Mouse (Mus musculus): ENCODE measurements around the gene 4931422A03Rik. TPM values are rescaled to one million over a fixed set of nuclear protein-coding genes. Genes with fewer than 3 reads are reported as not detected.

4931422A03Rik gene
- polyA plus RNA-seq, 1 experiment = 0.19 TPM

DNA sequence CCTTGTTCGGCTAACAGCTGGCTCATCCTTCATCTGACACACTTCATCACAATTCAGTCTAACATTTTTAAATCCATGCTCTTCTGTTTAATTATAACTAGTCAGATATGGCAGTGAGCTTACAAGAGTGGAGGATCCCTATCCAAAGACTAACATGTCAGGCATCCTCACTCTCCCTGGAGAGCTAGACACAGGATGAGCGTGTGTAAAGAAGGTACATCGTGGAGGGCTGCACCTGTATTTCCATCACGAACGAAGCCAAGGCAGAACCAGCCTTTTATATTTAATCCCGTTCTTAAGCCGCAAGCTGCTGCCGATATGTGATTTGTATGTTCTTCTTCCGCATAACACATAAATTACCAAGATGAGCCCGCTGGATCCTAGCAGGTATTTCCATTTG lies 45.0 kb downstream of the 4931422A03Rik start:
- Histone ChIP-seq H3K79me2 (ENCODE audit: control insufficient read depth, insufficient read depth) (no peaks in the 10 kb centered on the region), H3ac (ENCODE audit: control insufficient read depth, insufficient read length) (no peak overlapping the region), H3K36me3 (ENCODE audit: control insufficient read depth, insufficient read depth) (no peaks in the 10 kb centered on the region), H3K4me2 (ENCODE audit: low read depth) (no peak overlapping the region), H3K27me3 (ENCODE audit: control insufficient read depth, insufficient read depth, insufficient read length) (peaks cover 64% of the 10 kb centered on the region), H3K4me3 (no peak overlapping the region)
- no peak for TF ChIP-seq CEBPB (IDR thresholded peaks at IDR 0.05; ENCODE audit: insufficient read depth, poor library complexity, severe bottlenecking)
- no peak for TF ChIP-seq E2F4 (IDR thresholded peaks at IDR 0.05; ENCODE audit: insufficient read depth)
- TF ChIP-seq TCF12 (IDR thresholded peaks at IDR 0.05; ENCODE audit: insufficient read depth, poor library complexity, severe bottlenecking) = no peak
- TF ChIP-seq POLR2AphosphoS2 (IDR thresholded peaks at IDR 0.05; ENCODE audit: insufficient read length, low read depth) = no peak
- no peak for TF ChIP-seq MAX (IDR thresholded peaks at IDR 0.05; ENCODE audit: low read depth)
- TF ChIP-seq MYOD1 (IDR thresholded peaks at IDR 0.05; ENCODE audit: control insufficient read depth in 1 of 3, insufficient read length in 2 of 3, low read depth in 2 of 3) = no peak
- TF ChIP-seq USF1 (IDR thresholded peaks at IDR 0.05; ENCODE audit: low read depth) = no peak
- no peak for TF ChIP-seq REST (IDR thresholded peaks at IDR 0.05; ENCODE audit: insufficient read depth, insufficient read length)
- no peak for TF ChIP-seq SRF (IDR thresholded peaks at IDR 0.05; ENCODE audit: control insufficient read depth, insufficient read length, low read depth)
- TF ChIP-seq POLR2A (IDR thresholded peaks at IDR 0.05; ENCODE audit: insufficient read length, low read depth) = no peak
- TF ChIP-seq MYOG (IDR thresholded peaks at IDR 0.05; ENCODE audit: control insufficient read depth in 1 of 3, insufficient read depth in 1 of 3, insufficient read length in 2 of 3, low read depth in 2 of 3) = no peak
- TF ChIP-seq TCF3 (IDR thresholded peaks at IDR 0.05; ENCODE audit: insufficient read length, low read depth) = no peak

- TF ChIP-seq SRF (IDR thresholded peaks at IDR 0.05; ENCODE audit: control insufficient read depth, insufficient read length, low read depth) = no peak
Observed at GRCm38 (mm10) chr2:103982250-103982649, 45.9 kb downstream of the 4931422A03Rik start.

DNA sequence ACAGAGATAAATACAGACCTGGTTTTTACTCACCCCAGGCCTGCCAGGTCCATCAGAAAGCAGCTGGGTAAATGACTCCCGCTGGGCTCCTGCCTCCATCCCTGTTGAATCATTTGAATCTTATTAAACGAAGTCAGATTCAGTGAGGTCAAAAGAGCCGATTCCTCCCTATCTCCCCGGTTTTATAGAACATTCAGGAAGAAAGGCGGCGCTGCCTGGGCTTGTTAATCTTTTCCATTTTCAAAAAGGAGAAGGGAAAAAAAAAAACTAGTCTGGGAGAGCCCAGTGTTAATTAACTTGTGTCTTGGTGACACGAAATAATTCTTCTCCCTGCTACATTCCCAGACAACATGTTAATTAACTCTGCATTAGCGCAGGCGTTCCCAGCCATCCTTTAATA lies 50.4 kb downstream of the 4931422A03Rik start:
- no peak overlapping the region for H3K4me2 ChIP-seq (ENCODE audit: low read depth)
- H3K4me3 ChIP-seq = no peak overlapping the region
- no peaks in the 10 kb centered on the region for H3K79me2 ChIP-seq (ENCODE audit: control insufficient read depth, insufficient read depth)
- no peak for TF ChIP-seq SRF (IDR thresholded peaks at IDR 0.05; ENCODE audit: control insufficient read depth, insufficient read length, low read depth)
- TF ChIP-seq MYOD1 (IDR thresholded peaks at IDR 0.05; ENCODE audit: control insufficient read depth in 1 of 3, insufficient read length in 2 of 3, low read depth in 2 of 3) = no peak
- TF ChIP-seq MAX (IDR thresholded peaks at IDR 0.05; ENCODE audit: low read depth) = no peak
- no peak for TF ChIP-seq E2F4 (IDR thresholded peaks at IDR 0.05; ENCODE audit: insufficient read depth)
- no peak for TF ChIP-seq REST (IDR thresholded peaks at IDR 0.05; ENCODE audit: insufficient read depth, insufficient read length)
- no peak for TF ChIP-seq MYOG (IDR thresholded peaks at IDR 0.05; ENCODE audit: control insufficient read depth in 1 of 3, insufficient read depth in 1 of 3, insufficient read length in 2 of 3, low read depth in 2 of 3)
- TF ChIP-seq TCF3 (IDR thresholded peaks at IDR 0.05; ENCODE audit: insufficient read length, low read depth) = no peak
- no peak for TF ChIP-seq POLR2AphosphoS2 (IDR thresholded peaks at IDR 0.05; ENCODE audit: insufficient read length, low read depth)
- TF ChIP-seq TCF12 (IDR thresholded peaks at IDR 0.05; ENCODE audit: insufficient read depth, poor library complexity, severe bottlenecking) = no peak
- TF ChIP-seq POLR2A (IDR thresholded peaks at IDR 0.05; ENCODE audit: insufficient read length, low read depth) = no peak
- TF ChIP-seq USF1 (IDR thresholded peaks at IDR 0.05; ENCODE audit: low read depth) = no peak
- H3K36me3 ChIP-seq (ENCODE audit: control insufficient read depth, insufficient read depth) = no peaks in the 10 kb centered on the region
- peaks cover 73% of the 10 kb centered on the region for H3K27me3 ChIP-seq (ENCODE audit: control insufficient read depth, insufficient read depth, insufficient read length)
- H3ac ChIP-seq (ENCODE audit: control insufficient read depth, insufficient read length) = no peak overlapping the region

More at GRCm38 (mm10) chr2:103982250-103982649, 45.9 kb downstream of the 4931422A03Rik start:
- Histone ChIP-seq H3ac (ENCODE audit: control insufficient read depth, insufficient read length) (no peak overlapping the region), H3K36me3 (ENCODE audit: control insufficient read depth, insufficient read depth) (no peaks in the 10 kb centered on the region), H3K4me3 (no peak overlapping the region), H3K4me2 (ENCODE audit: low read depth) (no peak overlapping the region), H3K27me3 (ENCODE audit: control insufficient read depth, insufficient read depth, insufficient read length) (peaks cover 68% of the 10 kb centered on the region), H3K79me2 (ENCODE audit: control insufficient read depth, insufficient read depth) (no peaks in the 10 kb centered on the region)

- H3K4me2 ChIP-seq (ENCODE audit: low read depth) = no peak overlapping the region
- no peak overlapping the region for H3ac ChIP-seq (ENCODE audit: control insufficient read depth, insufficient read length)
- TF ChIP-seq MYOD1 (IDR thresholded peaks at IDR 0.05; ENCODE audit: control insufficient read depth in 1 of 3, insufficient read length in 2 of 3, low read depth in 2 of 3) (no peak), MAX (IDR thresholded peaks at IDR 0.05; ENCODE audit: low read depth) (no peak), MYOG (IDR thresholded peaks at IDR 0.05; ENCODE audit: control insufficient read depth in 1 of 3, insufficient read depth in 1 of 3, insufficient read length in 2 of 3, low read depth in 2 of 3) (no peak), CEBPB (IDR thresholded peaks at IDR 0.05; ENCODE audit: insufficient read depth, poor library complexity, severe bottlenecking) (no peak), SRF (IDR thresholded peaks at IDR 0.05; ENCODE audit: control insufficient read depth, insufficient read length, low read depth) (no peak), POLR2A (IDR thresholded peaks at IDR 0.05; ENCODE audit: insufficient read length, low read depth) (no peak), POLR2AphosphoS2 (IDR thresholded peaks at IDR 0.05; ENCODE audit: insufficient read length, low read depth) (no peak), TCF3 (IDR thresholded peaks at IDR 0.05; ENCODE audit: insufficient read length, low read depth) (no peak)
- no peaks in the 10 kb centered on the region for H3K79me2 ChIP-seq (ENCODE audit: control insufficient read depth, insufficient read depth)
- no peak overlapping the region for H3K4me3 ChIP-seq
- peaks cover 75% of the 10 kb centered on the region for H3K27me3 ChIP-seq (ENCODE audit: control insufficient read depth, insufficient read depth, insufficient read length)
- H3K36me3 ChIP-seq (ENCODE audit: control insufficient read depth, insufficient read depth) = no peaks in the 10 kb centered on the region
Observed at GRCm38 (mm10) chr2:103977216-103977615, 50.9 kb downstream of the 4931422A03Rik start.

GRCm38 (mm10) chr2:103975904-103976303 lies 52.3 kb downstream of the 4931422A03Rik start:
- Histone ChIP-seq H3K27me3 (ENCODE audit: control insufficient read depth, insufficient read depth, insufficient read length) (peaks cover 79% of the 10 kb centered on the region), H3K36me3 (ENCODE audit: control insufficient read depth, insufficient read depth) (no peaks in the 10 kb centered on the region), H3K4me3 (no peak overlapping the region), H3K79me2 (ENCODE audit: control insufficient read depth, insufficient read depth) (no peaks in the 10 kb centered on the region), H3K4me2 (ENCODE audit: low read depth) (no peak overlapping the region), H3ac (ENCODE audit: control insufficient read depth, insufficient read length) (no peak overlapping the region)
- no peak for TF ChIP-seq MYOD1 (IDR thresholded peaks at IDR 0.05; ENCODE audit: control insufficient read depth in 1 of 3, insufficient read length in 2 of 3, low read depth in 2 of 3)
- TF ChIP-seq MAX (IDR thresholded peaks at IDR 0.05; ENCODE audit: low read depth) = no peak
- no peak for TF ChIP-seq MYOG (IDR thresholded peaks at IDR 0.05; ENCODE audit: control insufficient read depth in 1 of 3, insufficient read depth in 1 of 3, insufficient read length in 2 of 3, low read depth in 2 of 3)
- no peak for TF ChIP-seq TCF12 (IDR thresholded peaks at IDR 0.05; ENCODE audit: insufficient read depth, poor library complexity, severe bottlenecking)
- no peak for TF ChIP-seq E2F4 (IDR thresholded peaks at IDR 0.05; ENCODE audit: insufficient read depth)
- no peak for TF ChIP-seq USF1 (IDR thresholded peaks at IDR 0.05; ENCODE audit: low read depth)
- no peak for TF ChIP-seq CEBPB (IDR thresholded peaks at IDR 0.05; ENCODE audit: insufficient read depth, poor library complexity, severe bottlenecking)

Data from myocyte (in vitro differentiated cells).